In the genomic region with DNA sequence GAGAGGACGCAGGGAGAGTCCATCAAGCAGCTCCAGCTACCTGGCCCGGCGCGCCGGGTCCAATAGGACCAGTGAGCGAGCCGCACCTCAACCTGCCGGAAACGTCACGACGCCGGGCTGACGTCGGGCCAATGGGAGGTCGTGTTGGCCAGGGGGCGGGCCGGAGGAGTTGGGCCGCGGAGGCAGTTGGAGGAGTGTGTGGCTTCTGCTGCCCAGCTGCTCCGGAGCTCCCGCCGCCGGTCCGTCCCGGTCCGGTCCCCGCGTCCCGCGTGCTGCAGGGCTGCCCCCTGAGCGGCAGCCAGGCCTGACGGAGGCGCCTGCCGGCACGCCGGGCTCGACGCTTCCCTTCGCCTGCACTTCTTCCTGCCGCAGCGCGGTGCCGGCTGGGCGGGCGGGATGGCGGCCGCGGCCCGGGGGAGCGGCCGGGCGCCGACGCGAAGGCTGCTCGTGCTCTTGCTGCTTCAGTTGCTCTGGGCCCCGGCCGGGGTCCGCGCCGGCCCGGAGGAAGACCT, we compare ENCODE assay signal across 8 mouse cellular contexts. TPM values are rescaled to one million over a fixed set of nuclear protein-coding genes. Genes with fewer than 3 reads are reported as not detected.
DNase-seq lines count a peak whose midpoint lies in the region; ATAC-seq and TF ChIP-seq lines count a peak whose summit lies in the region.

Gene Tmem165, plus strand, starts transcription at position 131 of the 512 bp plus-strand sequence.

- TF ChIP-seq POLR2A in heart, adult 2 months (IDR thresholded peaks at IDR 0.05; ENCODE audit: insufficient read depth, low read depth, low read length): peak; percentile 86

- H3K9ac ChIP-seq in embryonic facial prominence, embryonic 13.5 days: peak within 1 kb of the TSS; percentile 96
- H3K9ac ChIP-seq in heart, adult 2 months (ENCODE audit: low read depth, low read length): peak within 1 kb of the TSS; percentile 85
- H3K9ac ChIP-seq in limb, embryonic 13.5 days: peak within 1 kb of the TSS; percentile 96
- H3K9ac ChIP-seq in midbrain, embryonic 16.5 days (ENCODE audit: low read depth, low read length): peak within 1 kb of the TSS; percentile 77

- under 1% methylated on average over 59 of the region's 62 CpGs for WGBS in embryonic facial prominence, embryonic 13.5 days
- under 1% methylated on average over 62 of the region's 62 CpGs for WGBS in heart, adult 2 months
- WGBS in limb, embryonic 13.5 days: under 1% methylated on average over 45 of the region's 62 CpGs
- 0% methylated on average over 54 of the region's 62 CpGs for WGBS in midbrain, embryonic 16.5 days

- no peaks in the 10 kb centered on the region for H3K27me3 ChIP-seq in embryonic facial prominence, embryonic 13.5 days
- H3K27me3 ChIP-seq in heart, adult 2 months (ENCODE audit: control insufficient read depth, insufficient read depth, low read length): no peaks in the 10 kb centered on the region
- no peaks in the 10 kb centered on the region for H3K27me3 ChIP-seq in limb, embryonic 13.5 days
- H3K27me3 ChIP-seq in midbrain, embryonic 16.5 days (ENCODE audit: control insufficient read depth, insufficient read depth, low read depth, low read length): no peaks in the 10 kb centered on the region

- intact Hi-C loops in heart, adult 2 months (cut with DNase I): loop anchor here (2.0 kb wide), 1 partner anchor 45 kb away; no protein-coding TSS in a partner anchor

- DNase-seq in 3134 (ENCODE audit: extremely low read depth, insufficient read length, low spot score): peak; percentile 93
- DNase-seq in adrenal gland, postnatal 36 days: peak; percentile 97 to 98
- DNase-seq in heart, adult 2 months: peak; percentile 96 to 97
- peak; percentile 95 for DNase-seq in kidney, adult 8-10 months
- peak; percentile 88 to 94 for DNase-seq in spleen, postnatal 10 days (ENCODE audit: low spot score in 2 of 2)

- TF ChIP-seq EP300 in heart, adult 2 months (IDR thresholded peaks at IDR 0.05; ENCODE audit: insufficient read depth, low read depth, low read length): no peak

- ATAC-seq in embryonic facial prominence, embryonic 13.5 days (ENCODE audit: insufficient number of reproducible peaks, insufficient read depth, low FRiP score, low TSS enrichment, low read depth): peak; percentile 94
- peak; percentile 96 for ATAC-seq in limb, embryonic 13.5 days (ENCODE audit: low FRiP score, low read depth)
- peak; percentile 99 for ATAC-seq in midbrain, embryonic 16.5 days

- H3K4me2 ChIP-seq in embryonic facial prominence, embryonic 13.5 days: peak within 1 kb of the TSS; percentile 78
- H3K4me2 ChIP-seq in limb, embryonic 13.5 days (replicated peaks): peak within 1 kb of the TSS; percentile 75
- H3K4me2 ChIP-seq in midbrain, embryonic 16.5 days (ENCODE audit: low read length): peak within 1 kb of the TSS; percentile 83

- H3K9me3 ChIP-seq in embryonic facial prominence, embryonic 13.5 days: no peaks in the 10 kb centered on the region
- H3K9me3 ChIP-seq in limb, embryonic 13.5 days: no peaks in the 10 kb centered on the region
- no peaks in the 10 kb centered on the region for H3K9me3 ChIP-seq in midbrain, embryonic 16.5 days (replicated peaks; ENCODE audit: control insufficient read depth, low read length, poor library complexity, severe bottlenecking)

- peaks cover 7% of the 10 kb centered on the region; the same call in 1 of the 2 replicates for H3K79me2 ChIP-seq in heart, adult 2 months (replicated peaks; ENCODE audit: control insufficient read depth, insufficient read depth, low read length)

- H3K4me1 ChIP-seq in embryonic facial prominence, embryonic 13.5 days: peaks cover 36% of the 10 kb centered on the region
- H3K4me1 ChIP-seq in heart, adult 2 months (ENCODE audit: control insufficient read depth, insufficient read depth, low read length): peaks cover 14% of the 10 kb centered on the region
- peaks cover 45% of the 10 kb centered on the region for H3K4me1 ChIP-seq in limb, embryonic 13.5 days
- peaks cover 17% of the 10 kb centered on the region for H3K4me1 ChIP-seq in midbrain, embryonic 16.5 days (ENCODE audit: control insufficient read depth, insufficient read depth, low read length)

- H3K4me3 ChIP-seq in embryonic facial prominence, embryonic 13.5 days: peak within 1 kb of the TSS; percentile 94
- peak within 1 kb of the TSS; percentile 84 for H3K4me3 ChIP-seq in heart, adult 2 months
- peak within 1 kb of the TSS; percentile 97 for H3K4me3 ChIP-seq in limb, embryonic 13.5 days
- H3K4me3 ChIP-seq in midbrain, embryonic 16.5 days (ENCODE audit: low read depth, low read length): peak within 1 kb of the TSS; percentile 64

- H3K27ac ChIP-seq in embryonic facial prominence, embryonic 13.5 days: peak within 1 kb of the TSS; percentile 98
- peak within 1 kb of the TSS; percentile 82 for H3K27ac ChIP-seq in heart, adult 2 months
- peak within 1 kb of the TSS; percentile 97 for H3K27ac ChIP-seq in limb, embryonic 13.5 days
- H3K27ac ChIP-seq in midbrain, embryonic 16.5 days (ENCODE audit: low read length): peak within 1 kb of the TSS; percentile 84

- no peak for TF ChIP-seq CTCF in heart, adult 2 months (IDR thresholded peaks at IDR 0.05)

- H3K36me3 ChIP-seq in embryonic facial prominence, embryonic 13.5 days: peaks cover 17% of the 10 kb centered on the region
- peaks cover 7% of the 10 kb centered on the region for H3K36me3 ChIP-seq in heart, adult 2 months (ENCODE audit: control insufficient read depth, insufficient read depth, low read length)
- peaks cover 11% of the 10 kb centered on the region; the same call in 1 of the 2 replicates for H3K36me3 ChIP-seq in limb, embryonic 13.5 days
- H3K36me3 ChIP-seq in midbrain, embryonic 16.5 days (ENCODE audit: control insufficient read depth, insufficient read depth, low read length): no peaks in the 10 kb centered on the region

RNA-seq across cellular contexts. Expression of gene Tmem165, which starts in this region (rescaled TPM):
- total RNA-seq in adrenal gland, postnatal 36 days (2021): 10 to 100 TPM; 41.6 to 46.2 TPM
- 104 and 107 TPM in 2 replicates for polyA plus RNA-seq in embryonic facial prominence, embryonic 13.5 days (2015; fragmentation: Nextera tagmentation; extraction: Ambion mirVana)
- 10 to 100 TPM; 17.9 to 19.0 TPM for total RNA-seq in heart, adult 2 months (2021)
- 21.5 and 25.9 TPM in 2 replicates for polyA plus RNA-seq in heart, adult 2 months (2012; rRNA removed)
- polyA plus RNA-seq in limb, embryonic 13.5 days (2015; fragmentation: Nextera tagmentation; extraction: Ambion mirVana): 108 and 111 TPM in 2 replicates
- 35.6 and 36.3 TPM in 2 replicates for polyA plus RNA-seq in midbrain, embryonic 16.5 days (2015; fragmentation: Nextera tagmentation; extraction: Ambion mirVana)

Comparison
In these comparisons a context has a peak if more than half of its experiments do, and no peak if none do; other contexts are left out.
1. Peak in every context shown above with its lines: DNase-seq, ATAC-seq, H3K4me3 ChIP-seq and H3K27ac ChIP-seq.